Mouse (Mus musculus) embryo, embryonic 10.5 days (tissue): Measurements from ENCODE around the gene Olig1.
A peak's percentile ranks its signal among the peaks of the same experiment; 100 is the strongest.
"Not testable (repeated sequence)": the region's sequence is repeated elsewhere in the genome, so short reads cannot be mapped to it uniquely, and the experiment has no call there.

Experiments
- DNase-seq: peaks from one replicate; pipeline ENCODE4 v3.0.0-alpha.2; 2015; ENCODE audit warnings: low spot score

Olig1 gene

DNA sequence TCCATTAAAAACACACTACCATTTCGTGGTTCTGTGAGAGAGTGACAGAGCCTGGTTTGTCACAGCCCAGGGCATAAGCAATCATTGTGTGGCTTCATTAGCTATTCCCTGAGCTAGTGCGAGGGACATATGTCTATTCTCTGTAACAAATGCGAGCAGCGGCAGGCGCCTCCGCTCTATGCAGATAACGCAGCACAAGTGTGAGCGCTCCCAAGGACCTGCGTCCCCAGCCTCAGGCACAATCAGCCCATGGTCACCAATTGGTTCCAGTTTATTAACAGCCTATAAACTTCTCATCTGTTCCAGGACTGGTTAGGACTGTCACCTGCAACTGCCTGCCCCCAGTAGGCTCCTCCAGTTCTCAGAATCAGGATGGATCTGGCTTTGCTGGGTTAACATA lies 23.3 kb upstream of the Olig1 start:
- DNase-seq = peak; percentile 29

DNA sequence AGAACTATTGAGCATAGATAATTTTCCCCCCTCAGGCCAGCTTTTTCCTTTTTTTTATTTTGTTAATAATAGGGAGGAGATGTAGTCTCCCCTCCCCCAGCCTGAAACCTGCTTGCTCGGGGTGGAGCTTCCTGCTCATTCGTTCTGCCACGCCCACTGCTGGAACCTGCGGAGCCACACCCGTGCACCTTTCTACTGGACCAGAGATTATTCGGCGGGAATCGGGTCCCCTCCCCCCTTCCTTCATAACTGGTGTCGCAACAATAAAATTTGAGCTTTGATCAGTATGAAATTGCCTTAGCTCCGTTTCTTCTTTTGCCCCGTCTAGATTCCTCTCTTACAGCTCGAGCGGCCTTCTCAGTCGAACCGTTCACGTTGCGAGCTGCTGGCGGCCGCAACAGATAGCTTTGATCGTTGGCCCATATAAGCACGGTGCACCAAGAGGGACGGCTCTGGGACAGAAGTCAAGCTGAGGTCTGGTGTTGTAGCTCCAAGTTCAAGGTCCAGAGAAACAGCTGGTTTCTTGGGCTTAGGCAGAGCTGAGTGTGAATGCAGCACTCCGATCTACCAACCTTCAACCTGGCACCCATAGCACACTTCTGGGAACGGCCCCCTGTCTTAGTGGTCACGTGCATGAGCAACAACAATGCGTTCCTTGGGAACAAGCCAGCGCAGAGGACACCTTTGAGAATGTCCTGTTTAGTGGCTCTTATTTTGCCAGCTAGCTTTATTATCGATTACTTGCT lies 14.0 kb upstream of the Olig1 start:
- DNase-seq = not testable (repeated sequence)

DNA sequence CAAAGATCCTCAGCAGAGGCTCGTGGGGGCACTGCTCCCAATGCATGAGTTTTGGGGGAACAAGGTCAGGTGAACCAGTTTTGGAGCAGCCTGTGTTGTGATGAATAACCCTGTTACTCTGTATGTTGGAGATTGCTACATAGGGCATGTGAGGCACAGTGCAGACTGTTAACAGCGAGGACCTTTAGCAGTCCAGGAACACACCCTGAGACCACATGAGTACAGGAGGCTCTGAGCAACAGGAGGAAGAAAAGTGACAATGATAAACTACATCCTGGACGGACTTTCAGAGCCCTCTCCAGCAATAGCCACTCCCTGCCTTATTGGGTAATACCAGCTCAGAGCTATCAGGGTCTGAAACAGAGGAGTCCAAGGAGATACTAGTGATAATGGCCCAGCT lies 10.6 kb upstream of the Olig1 start:
- DNase-seq = no peak

DNA sequence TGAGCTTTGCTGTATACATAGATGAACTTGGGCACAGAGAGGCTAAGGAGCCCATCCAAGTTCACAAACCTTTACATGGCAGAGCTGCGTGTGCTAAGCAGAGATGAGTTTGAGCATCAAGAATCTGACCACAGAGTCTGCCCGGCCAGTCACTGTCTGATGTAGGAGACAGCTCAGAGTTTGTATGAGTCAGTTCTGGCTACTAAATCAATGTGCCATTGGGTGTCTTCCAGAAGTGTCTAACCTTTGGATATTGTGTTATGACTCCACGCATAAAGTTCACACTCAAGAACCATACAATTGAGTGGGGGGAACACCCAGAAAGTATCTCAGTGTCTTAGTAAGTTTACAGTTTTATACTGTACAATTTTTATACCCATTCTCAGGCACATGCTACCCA lies 8.7 kb upstream of the Olig1 start:
- no peak for DNase-seq

DNA sequence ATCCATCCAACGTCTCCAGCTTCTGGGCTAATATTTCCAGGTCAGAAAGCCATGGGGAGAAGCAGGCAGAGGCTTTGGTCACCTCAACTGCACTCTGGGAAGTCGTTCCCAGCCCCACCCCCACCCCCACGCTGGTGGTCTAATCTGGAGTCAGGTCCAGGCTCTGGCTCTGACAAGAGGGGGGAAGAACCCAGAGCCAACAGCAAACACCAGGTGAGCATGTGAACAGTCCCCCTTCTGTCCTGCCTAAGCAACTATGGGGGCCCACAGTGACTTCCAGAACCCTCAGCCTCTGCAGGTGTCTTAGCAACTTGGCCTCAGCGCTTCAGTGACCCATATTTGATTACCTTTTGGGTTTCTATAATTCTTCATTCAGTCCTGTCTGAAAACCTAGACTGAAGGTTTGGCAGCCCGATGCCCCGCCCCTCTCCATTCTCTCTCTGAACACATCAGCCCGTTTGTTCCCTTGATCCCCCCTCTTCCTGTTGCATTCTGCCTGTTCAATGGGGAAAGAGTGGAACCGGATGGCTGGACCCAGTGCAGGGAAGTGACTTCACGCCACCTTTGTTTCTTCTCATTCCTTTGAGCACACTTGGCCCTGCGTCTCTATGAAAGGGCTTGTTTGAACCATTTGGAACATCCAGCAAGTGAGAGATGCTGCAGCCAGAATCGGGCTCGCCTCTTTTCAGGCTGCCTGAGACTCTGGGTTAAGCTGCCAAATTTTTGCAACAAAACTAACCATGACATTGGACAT lies 6.9 kb upstream of the Olig1 start:
- no peak for DNase-seq

DNA sequence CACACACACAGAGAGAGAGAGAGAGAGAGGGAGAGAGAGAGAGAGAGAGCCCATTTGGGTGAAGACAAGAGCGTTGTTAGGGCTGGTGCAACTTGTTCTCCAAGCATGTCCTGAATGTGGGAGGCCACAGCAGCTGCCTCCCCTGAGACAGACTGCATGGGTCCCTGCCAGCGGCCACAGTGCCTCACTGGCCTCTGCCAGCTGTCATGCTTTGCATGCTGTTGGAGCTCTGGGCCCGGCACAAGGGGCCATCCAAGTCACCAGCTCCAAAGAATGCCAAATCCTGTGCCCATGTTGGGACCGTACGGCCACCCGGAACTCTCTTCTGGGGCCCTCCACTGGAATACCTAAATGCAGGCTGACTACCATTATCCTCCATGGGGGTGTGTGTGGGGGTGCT lies 3.6 kb upstream of the Olig1 start:
- no peak for DNase-seq

DNA sequence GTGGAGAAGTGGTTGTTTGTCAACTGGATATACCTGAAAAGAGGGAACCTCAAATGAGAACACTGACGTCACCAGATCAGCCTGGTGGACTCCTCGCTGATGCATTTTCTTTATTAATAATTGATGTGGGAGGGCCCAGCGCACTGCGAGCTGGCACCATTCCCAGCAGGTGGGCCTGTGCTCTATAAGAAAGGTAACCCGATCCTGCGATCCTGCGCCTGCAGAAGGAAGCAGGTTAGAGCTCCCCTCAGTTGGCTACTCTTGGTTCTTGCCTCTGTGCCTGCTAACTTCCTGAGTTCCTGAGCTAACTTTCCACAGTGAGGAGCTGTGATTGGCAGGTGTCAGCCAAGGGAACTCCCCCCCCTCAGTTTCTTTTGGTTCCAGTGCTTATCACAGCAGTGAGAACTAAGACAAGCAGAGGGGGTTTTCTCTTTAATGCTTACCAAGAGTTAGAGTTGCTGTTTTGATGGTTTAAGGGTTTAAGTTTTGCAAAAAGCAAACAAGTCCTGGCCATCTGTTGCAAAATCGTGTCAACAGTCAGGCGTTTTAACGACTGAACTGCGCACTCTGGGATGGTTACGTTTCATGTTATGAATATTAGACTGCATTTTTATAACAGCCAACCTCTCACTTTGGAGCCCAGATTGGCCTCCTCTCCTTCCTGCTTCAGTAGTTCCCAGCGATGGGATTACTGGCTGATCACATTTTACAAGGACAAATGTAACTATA lies 684 bp upstream of the Olig1 start:
- DNase-seq = no peak

DNA sequence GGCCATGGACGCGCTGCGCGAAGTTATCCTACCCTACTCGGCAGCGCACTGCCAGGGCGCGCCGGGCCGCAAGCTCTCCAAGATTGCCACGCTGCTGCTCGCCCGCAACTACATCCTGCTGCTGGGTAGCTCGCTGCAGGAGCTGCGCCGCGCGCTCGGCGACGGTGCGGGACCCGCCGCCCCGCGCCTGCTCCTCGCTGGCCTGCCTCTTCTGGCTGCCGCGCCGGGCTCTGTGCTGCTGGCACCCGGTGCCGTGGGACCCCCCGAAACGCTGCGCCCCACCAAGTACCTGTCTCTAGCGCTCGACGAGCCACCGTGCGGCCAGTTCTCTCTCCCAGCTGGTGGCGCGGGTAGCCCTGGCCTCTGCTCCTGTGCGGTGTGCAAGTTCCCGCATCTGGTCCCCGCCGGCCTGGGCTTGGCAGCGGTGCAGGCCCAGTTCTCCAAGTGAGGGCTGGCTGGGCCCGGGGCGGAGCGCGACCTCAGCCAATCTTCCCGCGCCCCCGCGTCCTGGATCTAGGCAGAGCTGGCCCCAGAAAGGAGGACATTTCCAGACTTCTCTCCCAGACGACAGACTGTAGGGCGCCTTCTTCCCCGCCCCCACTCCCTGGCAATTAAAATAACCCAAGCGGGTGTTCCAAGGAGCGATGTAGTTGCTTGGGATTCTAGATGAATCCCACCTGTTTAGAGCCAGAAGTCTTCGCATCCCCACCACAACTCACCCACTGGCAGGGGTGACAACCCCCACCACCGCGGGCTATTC lies 820 bp downstream of the Olig1 start:
- no peak for DNase-seq

DNA sequence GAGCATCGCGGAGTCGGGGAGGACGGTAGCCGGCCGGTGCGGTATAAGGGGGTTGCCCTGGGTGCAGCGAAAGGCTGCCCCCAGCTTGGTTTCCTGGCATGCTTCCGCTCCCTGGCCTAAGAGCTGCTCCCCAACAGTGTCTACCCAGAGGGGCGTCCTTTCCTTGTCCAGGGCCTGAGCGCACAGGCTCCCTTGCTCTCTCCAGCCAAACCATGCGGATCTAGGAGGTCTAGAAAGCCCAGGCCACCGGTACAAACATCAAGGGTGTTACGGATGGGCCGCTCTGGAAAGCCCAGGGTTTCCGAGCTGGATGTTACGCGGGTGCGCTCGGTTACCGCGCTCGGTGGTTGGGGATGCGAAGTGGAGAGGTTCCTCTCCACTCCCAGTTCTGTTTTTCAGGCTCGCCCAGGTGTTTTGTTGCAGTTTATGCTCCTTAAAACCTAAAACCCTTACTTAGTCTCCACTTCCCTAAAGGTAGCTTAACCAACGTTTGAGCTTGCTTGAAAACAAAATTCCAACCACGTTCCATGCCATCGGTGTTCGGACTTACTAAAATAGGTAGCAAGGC lies 1.5 kb downstream of the Olig1 start:
- DNase-seq = no peak

DNA sequence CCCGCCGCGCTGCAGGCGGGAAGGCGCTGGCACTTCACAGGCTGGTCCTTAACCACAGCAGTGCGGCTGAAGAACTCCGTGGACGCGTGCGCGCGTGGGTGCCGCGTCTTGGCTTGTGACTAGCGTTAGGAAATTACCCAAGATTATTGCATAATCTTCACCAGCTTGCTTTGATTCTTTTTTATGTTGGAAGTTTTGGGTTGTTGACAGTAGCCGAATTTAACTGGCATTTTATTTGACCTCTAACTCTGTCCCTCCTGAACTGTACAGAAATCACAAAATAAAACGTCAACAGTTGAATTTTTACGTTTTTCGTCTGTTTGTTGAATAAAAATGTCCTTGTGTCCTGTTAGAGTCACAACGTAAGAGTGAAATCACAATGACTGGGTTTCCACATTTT lies 2.1 kb downstream of the Olig1 start:
- no peak for DNase-seq

DNA sequence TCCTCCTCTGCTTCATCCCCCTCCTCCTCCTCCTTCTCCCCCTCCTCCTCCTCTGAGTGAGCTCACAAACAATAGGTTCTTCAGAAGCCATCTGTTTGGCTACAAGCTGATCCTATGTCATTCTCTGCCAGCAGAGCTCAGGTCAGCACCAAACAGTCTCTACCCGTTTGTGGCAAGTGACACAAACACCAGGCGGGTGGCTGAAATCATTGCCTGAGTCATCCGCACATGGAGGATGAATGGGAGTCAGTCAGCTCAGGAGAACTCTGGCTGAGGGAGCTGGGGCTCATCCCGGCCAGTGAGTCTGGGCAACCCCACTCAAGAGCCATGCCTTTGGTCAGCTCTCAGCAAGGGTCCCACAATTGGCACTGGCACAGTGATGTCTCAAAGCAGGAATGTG lies 10.9 kb downstream of the Olig1 start:
- no peak for DNase-seq

DNA sequence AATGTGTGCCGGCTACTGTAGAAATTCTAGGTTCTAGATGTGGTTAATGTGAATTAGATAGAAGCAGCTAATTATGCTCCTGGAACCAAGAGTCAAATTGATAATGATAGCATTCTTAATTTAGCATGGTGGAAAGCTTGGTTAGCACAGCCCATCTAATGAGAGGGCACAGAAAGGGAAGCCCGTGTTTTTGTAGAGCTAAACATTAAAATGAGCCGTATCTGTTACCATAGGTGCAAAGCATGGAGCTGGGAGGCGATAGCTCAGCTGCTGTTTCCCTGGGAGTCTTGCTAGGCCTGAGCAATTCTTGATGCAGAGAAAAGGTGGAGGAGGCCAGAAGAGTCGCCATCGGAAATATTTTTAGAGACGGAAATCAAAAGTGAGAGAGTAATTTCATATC lies 22.5 kb downstream of the Olig1 start:
- no peak for DNase-seq

DNA sequence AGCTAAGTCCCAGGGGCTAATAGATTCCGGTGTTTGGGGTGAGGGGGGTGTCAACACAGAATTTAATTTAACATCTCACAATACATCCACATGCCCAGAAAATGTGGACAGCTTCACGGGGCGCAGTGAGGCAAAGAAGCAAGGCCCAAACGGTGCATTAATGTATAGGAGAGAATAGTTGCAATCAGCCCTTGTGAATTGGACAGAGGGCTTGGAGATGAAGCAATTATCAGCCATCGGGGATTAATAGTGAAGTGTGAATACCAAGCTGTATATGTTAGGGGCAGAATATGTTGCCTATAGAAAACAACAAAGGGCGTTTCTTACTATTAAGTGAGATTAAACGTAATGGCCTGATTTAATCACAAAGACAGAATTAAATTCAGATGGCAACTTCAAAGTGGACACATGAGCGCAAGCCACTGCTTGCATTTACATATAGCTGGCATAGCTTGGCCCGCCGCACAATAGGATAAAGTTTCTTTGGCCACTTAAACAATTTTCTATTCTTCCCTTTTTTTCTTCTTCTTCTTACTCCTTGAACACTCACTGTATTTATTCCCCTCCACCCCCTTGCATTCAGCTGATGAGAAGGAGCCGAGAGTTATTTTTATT lies 23.3 kb downstream of the Olig1 start:
- DNase-seq = no peak

DNA sequence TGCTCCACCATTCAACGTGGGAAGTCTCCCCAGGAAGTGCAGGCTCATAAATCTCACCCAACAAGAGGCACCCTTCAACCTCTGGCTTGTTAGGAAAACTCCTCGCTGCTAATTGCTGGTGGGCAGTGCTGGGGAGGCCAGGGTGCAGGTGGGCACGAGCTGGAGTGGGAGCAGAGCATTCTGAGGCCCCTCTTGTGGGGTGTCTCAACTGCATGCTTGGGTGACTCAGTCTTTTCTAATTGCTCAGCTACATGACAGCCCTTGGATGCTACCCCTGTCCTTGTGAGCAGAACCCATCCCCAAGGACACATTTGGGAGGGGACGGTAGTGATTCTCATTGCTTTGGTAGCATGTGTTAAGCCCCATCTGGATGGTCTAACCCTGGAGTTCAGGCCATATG lies 28.2 kb downstream of the Olig1 start:
- DNase-seq = no peak

DNA sequence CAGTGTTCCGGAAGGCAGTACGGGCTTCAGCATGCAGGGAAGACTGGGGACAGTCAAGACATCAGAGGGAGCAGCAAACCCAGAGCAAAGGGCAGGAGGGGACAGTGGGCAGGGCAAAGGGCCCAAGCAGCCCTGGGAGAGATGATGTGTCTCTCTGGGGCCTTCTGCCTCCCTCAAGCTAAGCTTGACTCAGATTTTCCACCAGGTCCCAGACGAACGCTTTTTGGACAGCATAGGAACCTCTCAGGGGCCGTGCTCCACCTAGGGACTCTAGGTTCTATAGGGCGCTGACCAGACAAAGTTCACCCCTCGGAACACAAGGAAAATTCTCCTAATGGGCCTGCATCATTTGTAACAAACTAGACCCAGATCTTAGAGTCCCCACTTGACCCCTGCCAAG lies 29.8 kb downstream of the Olig1 start:
- no peak for DNase-seq

DNA sequence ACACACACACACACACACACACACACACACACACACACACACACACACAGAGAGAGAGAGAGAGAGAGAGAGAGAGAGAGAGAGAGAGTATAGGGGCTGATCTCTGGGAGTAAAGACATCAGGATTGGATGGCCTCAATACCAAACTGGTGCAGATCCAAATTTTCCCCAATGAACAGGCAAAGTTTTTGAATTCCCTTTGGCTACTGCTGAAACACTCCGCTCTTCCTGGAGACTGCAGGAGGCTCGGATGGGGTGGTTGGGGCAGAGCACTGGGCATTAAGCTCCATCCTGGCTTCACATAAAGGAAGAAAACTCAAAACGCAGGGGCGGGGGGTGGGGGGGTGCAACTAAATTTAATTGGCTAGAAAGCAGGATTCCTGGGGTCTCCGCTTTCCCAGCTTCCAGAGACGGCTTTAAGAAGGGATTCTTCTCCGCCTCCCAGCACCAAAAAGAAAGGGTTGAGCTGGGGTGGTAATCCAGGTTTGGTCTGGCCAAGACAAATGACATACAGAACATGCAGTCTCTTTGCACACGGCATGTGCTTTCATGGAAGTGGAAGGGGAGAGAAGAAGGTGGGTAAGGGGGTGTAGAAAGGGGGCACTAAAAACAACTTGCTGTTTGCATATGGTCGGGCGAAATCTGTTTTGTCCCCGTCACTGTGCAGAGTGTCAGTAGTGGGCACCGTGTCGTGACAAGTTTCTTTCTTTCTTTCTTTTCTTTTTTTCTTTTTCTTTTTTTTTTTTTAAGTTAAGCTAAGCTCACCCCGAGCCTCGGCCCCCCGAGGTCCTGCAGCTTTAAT lies 31.3 kb downstream of the Olig1 start:
- no peak for DNase-seq

DNA sequence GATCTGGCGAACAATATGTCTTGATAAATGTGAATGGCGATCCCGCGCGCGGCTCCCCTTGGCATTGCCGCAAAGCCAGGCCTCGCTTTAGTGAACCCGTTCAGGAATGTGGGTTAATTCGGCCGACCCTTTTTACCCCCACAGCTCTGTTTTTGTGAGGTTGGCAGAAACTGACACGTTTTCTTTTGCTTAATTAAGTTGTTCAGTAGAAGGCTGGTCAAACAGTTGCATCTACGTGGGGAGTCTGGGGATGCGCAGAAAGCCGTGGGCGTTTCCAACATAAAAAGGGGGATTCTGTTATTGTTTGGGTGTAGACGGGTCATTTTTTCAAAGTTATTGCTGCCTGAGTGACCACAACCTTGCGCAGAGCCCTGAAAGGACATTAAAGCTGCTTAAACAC lies 31.9 kb downstream of the Olig1 start:
- DNase-seq = peak; percentile 68

DNA sequence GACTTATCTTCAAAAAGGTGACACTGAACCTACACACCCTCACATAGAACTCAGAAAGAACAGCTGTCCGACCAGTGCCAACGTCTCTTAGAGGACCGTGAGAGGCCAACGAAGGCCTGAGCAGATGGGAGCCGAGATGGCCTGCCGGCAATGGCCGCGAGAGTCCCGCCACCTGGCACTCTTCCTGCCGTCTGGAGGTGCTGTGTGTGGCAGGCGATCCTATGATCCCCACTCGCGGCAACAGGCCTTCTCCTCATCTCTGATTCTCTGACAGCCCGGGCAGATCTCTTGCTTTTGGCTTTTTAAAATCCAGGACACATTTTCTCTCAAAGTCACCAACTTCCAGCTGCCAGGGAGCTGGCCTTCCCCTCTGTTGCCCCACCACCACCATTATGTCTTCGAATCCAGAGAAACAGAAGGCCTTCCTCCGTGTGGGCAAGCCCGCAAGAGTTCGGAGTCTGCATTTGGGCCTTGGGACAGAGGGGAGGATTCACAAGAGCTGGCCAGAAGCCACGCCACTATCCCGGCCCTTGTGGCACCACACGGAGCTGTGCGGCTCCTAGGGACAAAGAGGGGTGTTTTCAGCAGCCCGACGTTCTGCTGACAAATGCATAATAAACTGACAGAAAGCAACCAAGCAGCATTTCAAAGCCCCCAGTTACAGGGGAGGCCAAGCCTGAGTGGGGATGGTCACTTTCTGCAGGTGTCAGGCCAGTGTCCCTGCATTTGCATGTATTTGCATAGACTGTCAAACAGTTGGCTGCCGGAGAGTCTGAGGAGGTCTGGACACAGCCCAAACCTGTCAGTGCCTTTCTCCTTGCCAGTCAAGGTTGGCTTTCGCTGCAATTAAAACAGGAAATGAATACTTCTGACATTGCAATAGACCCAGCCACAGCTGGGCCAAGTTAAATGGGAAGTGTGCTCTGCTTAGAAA lies 34.5 kb downstream of the Olig1 start:
- DNase-seq = no peak

DNA sequence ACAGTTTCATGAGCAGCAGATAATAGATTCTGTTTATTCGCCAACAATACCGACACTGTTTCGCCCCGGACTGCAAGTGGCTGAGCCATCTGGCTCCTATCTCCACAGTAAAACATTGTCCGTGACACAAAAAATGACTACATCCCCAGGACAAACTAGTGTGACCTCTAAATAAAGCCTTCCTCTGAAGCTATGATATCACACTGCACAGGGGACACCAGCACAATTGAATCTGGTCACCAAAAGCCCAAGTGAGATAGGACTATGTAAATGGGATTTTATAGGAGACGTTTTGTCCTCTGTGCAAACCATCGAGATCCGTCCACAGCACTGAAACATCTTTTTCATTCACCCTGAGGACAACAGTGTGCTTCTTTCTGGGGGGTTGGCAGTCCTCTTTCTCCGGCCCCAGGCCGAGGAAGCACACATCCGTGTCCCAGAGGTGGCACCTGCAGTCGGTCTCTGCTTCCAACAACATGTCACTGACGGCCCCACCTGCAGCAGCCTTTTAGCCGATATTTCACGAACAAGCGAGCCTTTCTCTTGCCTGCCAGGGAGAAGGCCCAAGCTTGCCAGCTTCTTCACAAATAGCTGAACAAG lies 36.0 kb downstream of the Olig1 start:
- no peak for DNase-seq
